ENCODE assay signal across 15 mouse cellular contexts in genomic region chr15:99671783-99672182, GRCm38 (mm10). TPM values are rescaled to one million over a fixed set of nuclear protein-coding genes. Genes with fewer than 3 reads are reported as not detected.
DNase-seq lines count a peak whose midpoint lies in the region; ATAC-seq lines count a peak whose summit lies in the region.
"Had no signal": no experiment of that assay in that cellular context is flagged by ENCODE, and none has a peak within 500 bp of the region (broad histone marks: within the 10 kb centered on the region; RNA-seq: fewer than 3 reads in every experiment).

No protein-coding gene starts in this region.

- 0 out of 2 replicates have a peak, but pooled peaks have one; percentile 12 for ATAC-seq in megakaryocyte-erythroid progenitor cell, adult 5-6 weeks (replicated peaks; ENCODE audit: low FRiP score, low TSS enrichment, poor library complexity, severe bottlenecking)
- ATAC-seq in neural tube, embryonic 15.5 days (ENCODE audit: low FRiP score) = no peak
- ATAC-seq: liver, embryonic 12.5 days had no signal

- 0 out of 2 replicates have a peak, but pooled peaks cover 4% of the 10 kb centered on the region for H3K36me3 ChIP-seq in neural tube, embryonic 15.5 days
- H3K36me3 ChIP-seq: heart, embryonic 13.5 days; intestine, embryonic 15.5 days; liver, embryonic 12.5 days had no signal

- H3K9me3 ChIP-seq in neural tube, embryonic 15.5 days (replicated peaks) = no peaks in the 10 kb centered on the region
- H3K9me3 ChIP-seq: heart, embryonic 13.5 days; intestine, embryonic 15.5 days had no signal

- peak overlapping the region; percentile 80 for H3K4me2 ChIP-seq in neural tube, embryonic 15.5 days

- H3K4me3 ChIP-seq in neural tube, embryonic 15.5 days (replicated peaks) = peak overlapping the region; percentile 69

- H3K27ac ChIP-seq in neural tube, embryonic 15.5 days (replicated peaks) = peak overlapping the region; percentile 94; the same call in 1 of the 2 replicates
- H3K27ac ChIP-seq: heart, embryonic 13.5 days; intestine, embryonic 15.5 days; liver, embryonic 12.5 days; macrophage had no signal

- H3K27me3 ChIP-seq in neural tube, embryonic 15.5 days (replicated peaks) = no peaks in the 10 kb centered on the region

- intact Hi-C loops in heart, postnatal 25 days (cut with DNase I) = loop anchor here (10.0 kb wide), 1 partner anchor 667 kb away; no protein-coding TSS in a partner anchor

- DNase-seq in cerebellum, postnatal 25 days = peak; percentile 47 to 54
- no peak for DNase-seq in cerebellum, postnatal 14 days
- DNase-seq in right cerebral cortex, postnatal 10 days (ENCODE audit: low spot score in 2 of 2) = peak; percentile 41 to 53
- no peak for DNase-seq in right cerebral cortex, postnatal 36 days (ENCODE audit: low spot score in 2 of 2)
- DNase-seq in lung, adult 18-20 months = no peak
- no peak for DNase-seq in heart, postnatal 25 days (ENCODE audit: low spot score)
- DNase-seq: kidney, postnatal 25 days; thymus, postnatal 25 days had no signal

- peak overlapping the region; percentile 93 for H3K9ac ChIP-seq in neural tube, embryonic 15.5 days (replicated peaks)
- H3K9ac ChIP-seq: intestine, embryonic 15.5 days had no signal

- WGBS in neural tube, embryonic 15.5 days = 56% methylated on average over 14 of the region's 14 CpGs

- H3K4me1 ChIP-seq in neural tube, embryonic 15.5 days = peaks cover 81% of the 10 kb centered on the region

RNA-seq across cellular contexts. Expression of gene Asic1, which starts 1.6 kb away (rescaled TPM):
- total RNA-seq in megakaryocyte-erythroid progenitor cell, adult 5-6 weeks (2014; fragmentation: Nextera tagmentation) = not detected in 2 replicates
- 0.33 TPM in 1 of 2 replicates, not detected in the other for total RNA-seq in megakaryocyte-erythroid progenitor cell, adult 5-6 weeks (2017)
- 59.3 and 68.9 TPM in 2 replicates for polyA plus RNA-seq in neural tube, embryonic 15.5 days (2015; fragmentation: Nextera tagmentation; extraction: Ambion mirVana)
- total RNA-seq in heart, postnatal 25 days (2021) = under 1 TPM; 0.48 to 0.55 TPM
- total RNA-seq: gastrocnemius, adult 8-10 months had no signal

RNA-seq across cellular contexts. Expression of gene Racgap1, which starts 20.3 kb away (rescaled TPM):
- 31.1 and 62.5 TPM in 2 replicates for total RNA-seq in megakaryocyte-erythroid progenitor cell, adult 5-6 weeks (2014; fragmentation: Nextera tagmentation)
- total RNA-seq in megakaryocyte-erythroid progenitor cell, adult 5-6 weeks (2017) = 38.5 and 45.9 TPM in 2 replicates
- 59.4 and 84.9 TPM in 2 replicates for polyA plus RNA-seq in neural tube, embryonic 15.5 days (2015; fragmentation: Nextera tagmentation; extraction: Ambion mirVana)
- total RNA-seq in heart, postnatal 25 days (2021) = 1 to 10 TPM; 2.8 to 3.0 TPM

RNA-seq across cellular contexts. Expression of gene Smarcd1, which starts 30.1 kb away (rescaled TPM):
- 29.2 and 37.5 TPM in 2 replicates for total RNA-seq in megakaryocyte-erythroid progenitor cell, adult 5-6 weeks (2014; fragmentation: Nextera tagmentation)
- 10.5 and 28.6 TPM in 2 replicates for total RNA-seq in megakaryocyte-erythroid progenitor cell, adult 5-6 weeks (2017)
- polyA plus RNA-seq in neural tube, embryonic 15.5 days (2015; fragmentation: Nextera tagmentation; extraction: Ambion mirVana) = 80.2 and 91.5 TPM in 2 replicates
- total RNA-seq in heart, postnatal 25 days (2021) = 10 to 100 TPM; 23.5 to 25.3 TPM

RNA-seq across cellular contexts. Expression of gene Gm17349, which starts 33.5 kb away (rescaled TPM):
- total RNA-seq in megakaryocyte-erythroid progenitor cell, adult 5-6 weeks (2014; fragmentation: Nextera tagmentation) = not detected in 2 replicates
- not detected in 2 replicates for total RNA-seq in megakaryocyte-erythroid progenitor cell, adult 5-6 weeks (2017)
- polyA plus RNA-seq in neural tube, embryonic 15.5 days (2015; fragmentation: Nextera tagmentation; extraction: Ambion mirVana) = not detected in 2 replicates
- 1 to 10 TPM; 2.8 to 4.2 TPM for total RNA-seq in heart, postnatal 25 days (2021)
- polyA plus RNA-seq: heart, embryonic 13.5 days; intestine, embryonic 15.5 days; liver, embryonic 12.5 days; macrophage had no signal

RNA-seq across cellular contexts. Expression of gene Gpd1, which starts 45.5 kb away (rescaled TPM):
- 0.49 TPM in 1 of 2 replicates, not detected in the other for total RNA-seq in megakaryocyte-erythroid progenitor cell, adult 5-6 weeks (2014; fragmentation: Nextera tagmentation)
- total RNA-seq in megakaryocyte-erythroid progenitor cell, adult 5-6 weeks (2017) = 0.23 TPM in 1 of 2 replicates, not detected in the other
- 4.5 and 5.2 TPM in 2 replicates for polyA plus RNA-seq in neural tube, embryonic 15.5 days (2015; fragmentation: Nextera tagmentation; extraction: Ambion mirVana)
- 10 to 100 TPM; 54.1 to 67.6 TPM for total RNA-seq in heart, postnatal 25 days (2021)

Comparison
In these comparisons a context has a peak if more than half of its experiments do, and no peak if none do; other contexts are left out.
1. DNase-seq: peak in cerebellum, postnatal 25 days (2 of 2) and right cerebral cortex, postnatal 10 days (2 of 2); none in cerebellum, postnatal 14 days (0 of 2), right cerebral cortex, postnatal 36 days (0 of 2), lung, adult 18-20 months (0 of 2) and heart, postnatal 25 days (single experiment).
2. RNA of gene Racgap1, which starts 20.3 kb away (total RNA-seq): 31.1 to 62.5 TPM in megakaryocyte-erythroid progenitor cell, adult 5-6 weeks; 2.8 to 3.0 TPM in heart, postnatal 25 days; every median in the first group is over 4 times any median in the second.